Mouse (Mus musculus) kidney, postnatal 0 days (tissue): ENCODE data around the gene Misp. TPM values are rescaled to one million over a fixed set of nuclear protein-coding genes. Genes with fewer than 3 reads are reported as not detected.

Source experiments
- ATAC-seq: fragments of 200-750 bp; cut with Nextera tagmentation; replicated peaks from 2 replicates; pipeline ENCODE4 v1.8.0; 2017; ENCODE audit warnings: low read depth, moderate number of reproducible peaks, moderate TSS enrichment, moderate library complexity; ENCODE audit not compliant: low FRiP score
- DNase-seq: peaks from one replicate; pipeline ENCODE4 v3.0.0-alpha.2; 2016; ENCODE audit warnings: low spot score
- H3K27ac ChIP-seq: fragments of 300-500 bp; sonication (generic); 2 replicates; pipeline ENCODE4 v1.5.1; 2014; ENCODE audit warnings: mild to moderate bottlenecking
- H3K27me3 ChIP-seq: fragments of 300-500 bp; sonication (generic); 2 replicates; pipeline ENCODE4 v1.6.1; 2014; ENCODE audit warnings: low read length, mixed read lengths; ENCODE audit not compliant: insufficient read depth
- H3K36me3 ChIP-seq: fragments of 300-500 bp; sonication (generic); 2 replicates; pipeline ENCODE4 v1.6.1; 2014; ENCODE audit warnings: low read length, mixed read lengths; ENCODE audit not compliant: insufficient read depth
- H3K4me1 ChIP-seq: fragments of 300-500 bp; sonication (generic); replicated peaks from 2 replicates; pipeline ENCODE4 v1.6.1; 2014; ENCODE audit warnings: antibody characterized with exemption, low read length, mixed read lengths; ENCODE audit not compliant: insufficient read depth
- H3K4me2 ChIP-seq: fragments of 300-500 bp; sonication (generic); 2 replicates; pipeline ENCODE4 v1.6.1; 2014; ENCODE audit warnings: mild to moderate bottlenecking, low read length, moderate library complexity, mixed read lengths
- H3K4me3 ChIP-seq: fragments of 300-500 bp; sonication (generic); replicated peaks from 2 replicates; pipeline ENCODE4 v1.5.1; 2014; ENCODE audit warnings: low read depth, low read length
- H3K9ac ChIP-seq: fragments of 300-500 bp; sonication (generic); 2 replicates; pipeline ENCODE4 v1.6.1; 2014; ENCODE audit warnings: low read depth, low read length
- H3K9me3 ChIP-seq: fragments of 300-500 bp; sonication (generic); replicated peaks from 2 replicates; pipeline ENCODE4 v1.6.1; 2016; ENCODE audit warnings: low read length, inconsistent platforms, mixed read lengths
- CTCF ChIP-seq: IDR thresholded peaks from 2 replicates; pipeline ENCODE4 v1.5.1; 2016; ENCODE audit warnings: antibody characterized with exemption, low read depth, mild to moderate bottlenecking, moderate library complexity
- WGBS: fragments of 180-500 bp; shearing (Covaris S2); extraction: QIAGEN DNeasy Blood & Tissue Kit; methylation state at CpG from one replicate; pipeline ENCODE4 v1.1.7; 2014; 5-methylcytosine and 5-hydroxymethylcytosine counted together
- polyA plus RNA-seq: library from polyadenylated mRNA; unstranded; fragments of >200 nt; fragmentation: Nextera tagmentation; extraction: Ambion mirVana; gene quantifications from 2 replicates; pipeline ENCODE4 v1.2.1, GENCODE M21; 2015

The Misp gene
- polyA plus RNA-seq, 1 experiment from 2014 or later = 24.8 TPM

DNA sequence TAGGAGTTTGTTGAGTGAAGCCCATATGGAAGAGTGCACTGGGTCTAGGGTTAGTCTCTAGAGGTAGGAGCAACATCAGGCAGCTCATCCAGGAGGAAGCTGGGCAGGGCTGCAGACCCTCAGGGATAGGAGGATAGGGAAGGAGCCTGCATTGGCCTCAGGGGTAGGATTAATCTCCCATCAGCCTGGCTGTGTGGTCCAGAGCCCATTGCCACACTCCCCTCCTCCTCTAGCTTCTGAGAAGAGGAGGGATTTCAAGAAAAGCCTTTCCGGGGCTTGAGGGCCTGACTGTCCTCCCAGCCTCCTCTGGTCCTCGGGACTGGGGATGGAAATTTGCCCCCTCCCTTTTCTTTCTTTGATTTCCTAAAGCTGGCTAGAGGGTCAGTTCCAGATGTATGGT lies 41.6 kb upstream of the Misp start:
- no peak overlapping the region for H3K9ac ChIP-seq
- ATAC-seq (no peak), DNase-seq (no peak)
- H3K27me3 ChIP-seq = no peaks in the 10 kb centered on the region
- H3K9me3 ChIP-seq = no peaks in the 10 kb centered on the region
- WGBS = 15% methylated on average over 2 of the region's 2 CpGs
- H3K4me1 ChIP-seq = peaks cover 21% of the 10 kb centered on the region; the same call in 1 of the 2 replicates
- H3K4me3 ChIP-seq = no peak overlapping the region
- no peak for TF ChIP-seq CTCF
- H3K36me3 ChIP-seq = no peaks in the 10 kb centered on the region
- H3K4me2 ChIP-seq = peak overlapping the region; percentile 89; the same call in 1 of the 2 replicates
- peak overlapping the region; percentile 75 for H3K27ac ChIP-seq

DNA sequence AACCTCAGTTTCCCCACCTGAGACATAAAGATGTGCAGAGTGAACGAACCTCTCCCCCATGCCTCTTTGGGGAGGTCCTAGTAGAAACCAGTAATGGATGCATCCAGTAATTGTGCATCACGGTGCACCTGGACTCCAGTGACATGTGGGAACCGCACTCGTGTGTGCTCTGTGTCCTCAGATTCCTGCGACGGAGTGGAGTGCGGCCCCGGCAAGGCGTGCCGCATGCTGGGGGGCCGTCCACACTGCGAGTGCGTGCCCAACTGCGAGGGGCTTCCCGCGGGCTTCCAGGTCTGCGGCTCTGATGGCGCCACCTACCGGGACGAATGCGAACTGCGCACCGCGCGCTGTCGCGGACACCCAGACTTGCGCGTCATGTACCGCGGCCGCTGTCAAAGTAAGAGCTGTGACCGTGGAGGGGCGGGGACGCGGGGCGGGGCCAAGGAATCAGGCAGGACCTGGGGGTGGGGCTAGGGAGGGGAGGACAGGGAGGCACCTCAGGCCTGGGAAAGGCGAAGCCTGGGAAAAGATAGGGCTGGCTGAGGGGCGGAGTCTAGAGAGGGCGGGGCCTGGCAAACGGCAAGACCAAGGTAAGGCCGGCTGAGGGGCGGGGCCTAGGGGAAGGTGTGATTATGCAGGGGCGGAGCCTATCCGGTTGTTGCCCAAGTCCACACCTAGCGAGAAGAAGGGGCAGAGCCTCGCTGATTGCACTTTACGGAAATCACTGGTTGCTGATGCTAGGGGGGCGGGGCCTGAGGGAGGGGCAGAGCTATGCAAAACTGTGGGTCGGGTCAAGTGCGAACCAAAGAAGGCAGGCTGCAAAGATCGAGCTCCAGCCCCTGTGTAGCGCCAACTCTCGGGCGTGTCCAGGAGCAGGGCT lies 40.8 kb upstream of the Misp start:
- H3K4me3 ChIP-seq = peak overlapping the region; percentile 42
- 1% methylated on average over 55 of the region's 55 CpGs for WGBS
- H3K9ac ChIP-seq = no peak overlapping the region
- H3K36me3 ChIP-seq = no peaks in the 10 kb centered on the region
- peak overlapping the region; percentile 44; the same call in 1 of the 2 replicates for H3K27ac ChIP-seq
- DNase-seq = peak; percentile 98
- H3K4me2 ChIP-seq = peak overlapping the region; percentile 89
- peaks cover 21% of the 10 kb centered on the region; the same call in 1 of the 2 replicates for H3K4me1 ChIP-seq
- H3K27me3 ChIP-seq = no peaks in the 10 kb centered on the region
- peak; percentile 91 for ATAC-seq
- H3K9me3 ChIP-seq = no peaks in the 10 kb centered on the region
- peak; percentile 89 for TF ChIP-seq CTCF

GRCm38 (mm10) chr10:79780664-79781015 lies 40.1 kb upstream of the Misp start:
- no peaks in the 10 kb centered on the region for H3K9me3 ChIP-seq
- no peak for TF ChIP-seq CTCF
- H3K27me3 ChIP-seq = no peaks in the 10 kb centered on the region
- H3K27ac ChIP-seq = peak overlapping the region; percentile 44; the same call in 1 of the 2 replicates
- H3K4me3 ChIP-seq = peak overlapping the region; percentile 42
- no peaks in the 10 kb centered on the region for H3K36me3 ChIP-seq
- peaks cover 21% of the 10 kb centered on the region; the same call in 1 of the 2 replicates for H3K4me1 ChIP-seq
- no peak overlapping the region for H3K9ac ChIP-seq
- ATAC-seq (no peak), DNase-seq (peak; percentile 79)
- WGBS = 0% methylated on average over 13 of the region's 13 CpGs
- peak overlapping the region; percentile 89 for H3K4me2 ChIP-seq

DNA sequence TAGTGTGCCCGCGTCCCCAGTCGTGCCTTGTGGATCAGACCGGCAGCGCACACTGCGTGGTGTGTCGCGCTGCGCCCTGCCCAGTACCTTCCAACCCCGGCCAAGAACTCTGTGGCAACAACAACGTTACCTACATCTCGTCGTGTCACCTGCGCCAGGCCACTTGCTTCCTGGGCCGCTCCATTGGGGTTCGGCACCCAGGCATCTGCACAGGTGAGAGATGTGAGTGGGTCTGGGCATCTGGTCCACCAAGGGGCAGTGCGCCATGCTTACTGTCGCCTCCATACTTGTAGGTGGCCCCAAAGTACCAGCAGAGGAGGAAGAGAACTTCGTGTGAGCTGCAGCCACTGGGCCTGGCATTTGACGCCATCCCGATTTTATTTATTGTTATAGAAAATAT lies 39.6 kb upstream of the Misp start:
- WGBS = 30% methylated on average over 21 of the region's 21 CpGs
- DNase-seq = no peak
- TF ChIP-seq CTCF = no peak
- no peak for ATAC-seq
- H3K9me3 ChIP-seq = no peaks in the 10 kb centered on the region
- H3K9ac ChIP-seq = no peak overlapping the region
- peaks cover 21% of the 10 kb centered on the region; the same call in 1 of the 2 replicates for H3K4me1 ChIP-seq
- peak overlapping the region; percentile 89 for H3K4me2 ChIP-seq
- no peaks in the 10 kb centered on the region for H3K36me3 ChIP-seq
- no peaks in the 10 kb centered on the region for H3K27me3 ChIP-seq
- peak overlapping the region; percentile 42 for H3K4me3 ChIP-seq
- H3K27ac ChIP-seq = no peak overlapping the region

DNA sequence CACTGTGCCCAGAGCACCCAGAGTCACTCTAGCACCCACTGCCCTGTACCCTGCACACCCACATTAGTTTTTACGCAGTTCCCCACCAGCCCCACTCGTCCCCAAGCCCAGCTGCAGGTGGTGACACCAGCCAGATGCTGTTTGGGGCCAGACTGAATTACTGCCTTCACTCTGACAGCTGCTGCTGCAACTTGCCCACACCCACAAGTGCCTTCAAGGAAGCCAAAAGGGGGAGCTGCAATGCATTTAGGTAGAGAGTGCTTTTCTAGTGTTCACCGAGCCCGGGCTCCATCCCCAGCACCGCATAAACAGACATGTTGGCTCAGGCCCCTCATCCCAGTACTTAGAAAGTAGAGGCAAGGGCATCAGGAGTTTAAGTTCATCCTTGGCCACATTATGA lies 38.8 kb upstream of the Misp start:
- no peak overlapping the region for H3K4me3 ChIP-seq
- no peak overlapping the region for H3K27ac ChIP-seq
- DNase-seq (no peak), ATAC-seq (no peak)
- H3K9me3 ChIP-seq = no peaks in the 10 kb centered on the region
- WGBS = 56% methylated on average over 5 of the region's 5 CpGs
- no peak for TF ChIP-seq CTCF
- H3K4me2 ChIP-seq = no peak overlapping the region
- no peaks in the 10 kb centered on the region for H3K27me3 ChIP-seq
- H3K4me1 ChIP-seq = peaks cover 21% of the 10 kb centered on the region; the same call in 1 of the 2 replicates
- no peak overlapping the region for H3K9ac ChIP-seq
- no peaks in the 10 kb centered on the region for H3K36me3 ChIP-seq

DNA sequence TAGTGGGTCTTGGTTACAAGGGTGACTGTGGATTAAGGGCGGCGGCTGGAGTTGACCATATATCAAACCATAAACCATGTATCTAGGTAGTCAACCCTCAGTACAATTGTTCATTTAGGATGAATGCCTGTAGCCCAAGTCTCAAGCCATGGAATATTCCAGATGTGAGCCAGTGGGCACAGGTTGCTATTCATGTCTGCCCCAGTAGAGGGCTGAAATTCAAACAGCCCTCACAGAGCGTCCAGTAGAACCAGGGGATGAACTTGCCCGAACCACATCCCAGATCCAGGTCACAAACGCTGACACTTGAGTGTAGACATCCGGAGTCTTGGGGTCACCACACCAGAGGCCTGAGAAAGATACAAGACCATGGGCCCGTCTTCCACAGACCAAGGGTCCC lies 37.7 kb upstream of the Misp start:
- TF ChIP-seq CTCF = peak; percentile 57
- H3K27me3 ChIP-seq = no peaks in the 10 kb centered on the region
- H3K9me3 ChIP-seq = no peaks in the 10 kb centered on the region
- ATAC-seq (no peak), DNase-seq (peak; percentile 46)
- no peak overlapping the region for H3K4me2 ChIP-seq
- peaks cover 18% of the 10 kb centered on the region; the same call in 1 of the 2 replicates for H3K4me1 ChIP-seq
- 55% methylated on average over 7 of the region's 7 CpGs for WGBS
- H3K27ac ChIP-seq = no peak overlapping the region
- H3K4me3 ChIP-seq = no peak overlapping the region
- no peak overlapping the region for H3K9ac ChIP-seq
- H3K36me3 ChIP-seq = no peaks in the 10 kb centered on the region
